Mouse (Mus musculus): ENCODE results near the gene Ctbs. TPM values are rescaled to one million over a fixed set of nuclear protein-coding genes. Genes with fewer than 3 reads are reported as not detected.
"Not testable (repeated sequence)": the region's sequence is repeated elsewhere in the genome, so short reads cannot be mapped to it uniquely, and the experiment has no call there.

Gene Ctbs
- total RNA-seq, 4 experiments from 2014 or later: 6.8 to 11.4 (median 9.0) TPM

DNA sequence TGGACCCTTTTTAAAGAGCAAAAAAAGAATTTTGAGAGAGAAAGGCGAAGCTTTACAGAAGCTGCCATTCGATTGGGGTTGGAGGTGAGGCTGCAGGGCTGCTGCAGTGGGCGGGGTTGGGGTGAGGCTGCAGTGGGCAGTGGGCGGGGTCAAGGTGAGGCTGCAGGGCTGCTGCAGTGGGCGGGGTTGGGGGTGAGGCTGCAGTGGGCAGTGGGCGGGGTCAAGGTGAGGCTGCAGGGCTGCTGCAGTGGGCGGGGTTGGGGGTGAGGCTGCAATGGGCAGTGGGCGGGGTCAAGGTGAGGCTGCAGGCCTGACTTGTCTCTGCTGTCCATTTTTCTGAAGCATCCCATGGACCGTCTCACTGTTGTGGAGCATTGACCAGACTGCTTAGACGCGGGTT, 16.5 kb upstream of the Ctbs start:
- DNase-seq (ENCODE audit: low spot score in 2 of 2): not testable (repeated sequence)

DNA sequence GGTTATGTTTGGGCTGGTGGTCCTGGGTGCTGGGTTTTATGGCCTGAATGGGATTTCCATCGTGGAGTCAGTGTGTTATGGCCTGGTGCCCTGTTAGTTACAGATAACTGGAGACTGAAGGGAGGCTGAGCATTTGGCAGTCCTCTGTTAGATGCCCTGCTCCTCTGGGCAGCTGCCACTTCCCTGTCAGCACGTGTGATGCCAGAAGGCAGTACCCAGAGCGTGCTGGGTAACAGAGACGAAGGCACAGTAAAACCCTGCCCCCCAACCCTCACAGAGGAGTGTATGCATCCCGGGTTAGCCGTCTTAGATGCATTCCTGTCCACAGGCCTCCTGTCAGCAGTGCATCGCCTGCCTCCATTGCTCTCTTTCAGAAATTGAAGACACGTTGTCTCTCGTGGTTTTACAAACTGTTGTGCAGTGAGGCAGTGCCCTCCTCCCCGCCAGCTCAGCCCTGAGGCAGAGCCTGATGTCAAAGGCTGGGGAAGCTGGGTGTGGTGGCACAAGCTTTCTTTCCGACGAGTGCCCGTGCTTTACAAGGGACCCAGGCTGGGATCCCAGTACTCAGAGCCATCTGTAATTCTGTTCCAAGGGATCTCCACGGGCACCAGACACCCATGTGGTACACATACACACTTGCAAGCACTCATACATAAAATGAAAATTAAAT, 15.8 kb upstream of the Ctbs start:
- DNase-seq (ENCODE audit: low spot score in 2 of 2): no peak

DNA sequence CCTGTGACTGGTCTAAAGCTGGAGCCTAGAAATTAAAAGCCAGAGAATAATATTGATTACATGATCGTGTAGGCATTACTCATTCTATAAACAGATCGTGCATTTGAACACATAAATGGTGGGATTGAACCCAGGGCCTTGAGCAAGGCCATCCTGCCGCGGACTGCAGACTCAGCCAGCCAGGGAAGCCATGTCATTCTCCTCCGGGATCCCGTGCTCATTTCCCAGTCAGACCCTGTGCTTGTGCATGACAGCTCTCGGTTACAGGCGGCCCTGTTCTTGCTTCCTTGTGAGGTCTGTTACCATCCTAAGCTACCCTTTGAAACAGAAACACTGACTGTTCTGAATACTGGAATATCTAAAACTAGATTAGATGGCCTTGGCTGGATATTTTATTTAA, 14.9 kb upstream of the Ctbs start:
- no peak for DNase-seq (ENCODE audit: low spot score in 2 of 2)

DNA sequence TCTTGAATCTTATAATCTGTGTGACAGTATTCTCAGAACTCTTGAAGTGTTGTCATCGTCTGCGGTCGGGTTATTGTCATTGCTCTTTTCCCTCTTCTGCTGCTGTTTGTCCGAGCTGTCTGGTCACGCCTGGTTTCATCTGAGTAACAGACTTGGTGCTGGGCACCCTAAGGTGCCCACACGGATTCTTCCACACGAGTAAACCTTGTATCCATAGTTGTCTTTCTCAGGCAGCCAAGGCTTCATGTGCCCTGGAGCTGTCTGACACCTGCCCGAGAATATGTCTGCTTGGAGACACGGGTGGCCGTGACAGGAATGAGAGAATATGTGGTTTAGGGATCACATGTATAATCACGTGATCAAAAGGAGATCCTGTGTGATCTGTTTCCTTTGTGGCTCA, 14.1 kb upstream of the Ctbs start:
- no peak for DNase-seq (ENCODE audit: low spot score in 2 of 2)

DNA sequence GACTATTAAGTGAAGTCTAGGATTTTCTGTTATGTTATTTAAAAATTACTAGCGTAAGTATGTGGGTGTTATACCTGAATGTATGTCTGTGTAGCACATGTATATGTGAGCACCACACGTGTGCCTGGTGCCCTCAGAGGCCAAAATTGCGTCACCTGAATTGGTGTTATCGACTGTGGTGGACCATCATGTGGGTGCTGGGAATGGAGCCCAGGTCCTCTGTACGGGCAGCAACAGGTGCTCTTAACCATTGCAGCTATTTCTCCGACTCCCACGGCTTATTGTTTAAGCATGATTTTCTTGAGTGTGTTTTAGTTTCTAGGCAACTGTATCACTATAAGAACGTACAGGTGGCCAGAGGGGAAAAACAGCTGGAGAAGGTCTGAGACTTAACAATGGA, 13.5 kb upstream of the Ctbs start:
- DNase-seq (ENCODE audit: low spot score in 2 of 2): no peak

DNA sequence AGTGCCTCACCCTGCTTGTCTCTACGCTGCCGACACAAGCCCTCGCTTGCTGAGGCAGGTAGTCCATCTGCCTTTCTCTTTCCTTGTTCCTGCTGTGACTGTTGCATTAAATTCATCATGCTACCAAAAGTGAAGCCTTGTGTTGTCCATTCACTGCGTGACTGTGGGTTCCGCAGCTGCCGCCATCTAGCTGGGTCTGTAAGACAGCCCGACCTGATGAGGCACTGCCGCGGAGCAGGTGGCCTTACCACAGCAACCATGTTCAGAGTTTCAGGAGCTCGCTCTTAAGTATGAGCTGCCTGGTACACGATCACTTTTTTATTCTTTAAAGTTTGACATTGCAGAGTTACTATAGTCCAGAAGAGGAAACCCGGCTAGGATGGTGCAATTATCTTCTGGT, 9.6 kb upstream of the Ctbs start:
- no peak for DNase-seq (ENCODE audit: low spot score in 2 of 2)

DNA sequence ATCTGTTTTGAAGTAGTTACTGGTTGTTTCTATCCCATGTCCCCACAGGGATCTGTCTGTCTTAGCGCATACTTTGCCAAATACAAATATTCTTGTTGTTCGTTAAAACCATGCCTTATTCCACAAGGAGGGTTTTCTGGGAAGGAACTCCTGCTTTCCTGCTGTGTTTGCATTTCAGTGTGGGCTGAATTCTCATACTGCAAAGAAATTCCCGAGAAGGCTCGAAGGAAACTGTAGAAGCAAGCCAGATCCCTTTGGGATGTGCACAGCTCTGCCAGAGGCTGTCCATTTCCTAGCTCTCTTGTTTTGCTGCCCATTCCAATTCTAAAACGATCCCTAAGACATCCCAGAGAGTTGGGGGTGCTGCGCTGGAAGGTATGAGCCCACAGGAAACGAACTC, 9.2 kb upstream of the Ctbs start:
- no peak for DNase-seq (ENCODE audit: low spot score in 2 of 2)

DNA sequence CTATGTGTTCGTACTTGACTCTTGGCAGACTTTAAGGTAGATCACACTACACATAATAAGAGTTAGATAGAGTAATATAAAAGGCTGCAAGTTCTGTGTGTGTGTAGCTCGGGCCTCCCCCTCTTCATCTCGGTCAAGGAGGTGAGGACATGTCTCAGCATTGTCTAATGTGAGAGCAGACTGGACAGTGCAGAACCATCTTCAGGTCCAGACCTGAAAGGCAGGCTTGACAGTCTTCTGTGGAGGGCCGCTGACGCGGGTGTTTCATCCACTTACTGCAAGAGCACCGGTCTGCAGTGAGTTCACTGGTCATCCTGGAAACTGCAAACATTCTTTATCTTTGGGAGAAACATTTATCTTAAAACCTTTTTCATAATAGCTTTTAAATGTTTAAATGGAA, 7.1 kb upstream of the Ctbs start:
- DNase-seq (ENCODE audit: low spot score in 2 of 2): no peak

DNA sequence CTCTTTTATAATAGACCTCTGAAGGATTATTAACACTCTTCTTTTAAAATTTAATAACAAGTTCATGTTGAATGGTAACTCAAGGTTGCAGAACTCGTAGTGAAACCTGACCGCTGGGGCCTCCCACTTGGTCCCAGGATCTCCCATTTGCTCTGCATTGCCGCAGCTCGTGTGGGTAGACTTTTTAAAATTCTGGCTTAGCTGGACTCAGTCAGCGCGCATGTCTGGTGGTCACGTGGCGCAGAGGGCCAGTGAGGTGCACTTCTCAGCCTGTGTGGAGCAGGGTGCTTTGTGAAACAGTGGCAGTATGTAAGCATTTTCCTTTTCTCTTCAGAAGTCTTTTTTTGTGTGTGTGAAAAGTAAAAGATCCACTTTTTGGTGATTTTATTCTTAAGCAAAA, 6.7 kb upstream of the Ctbs start:
- no peak for DNase-seq (ENCODE audit: low spot score in 2 of 2)

DNA sequence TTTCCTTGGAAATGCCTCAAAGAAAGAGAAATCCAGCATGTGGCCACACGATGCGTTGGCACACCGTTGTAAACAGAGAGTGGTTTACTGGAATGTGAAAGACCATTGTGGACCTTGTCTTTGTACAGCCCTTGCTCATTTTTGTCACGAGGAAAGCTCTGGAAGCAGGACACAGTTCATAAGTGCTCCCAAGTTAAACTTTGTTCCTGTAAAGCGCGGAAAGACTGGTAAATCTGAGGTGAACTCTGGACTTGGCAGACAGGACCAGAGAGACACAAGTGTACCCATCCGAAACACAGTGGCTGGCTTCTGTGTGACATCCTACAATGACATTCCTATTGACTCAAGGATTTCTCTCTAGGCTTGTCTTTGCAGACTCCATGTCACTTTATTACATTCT, 6.2 kb upstream of the Ctbs start:
- DNase-seq (ENCODE audit: low spot score in 2 of 2): no peak

DNA sequence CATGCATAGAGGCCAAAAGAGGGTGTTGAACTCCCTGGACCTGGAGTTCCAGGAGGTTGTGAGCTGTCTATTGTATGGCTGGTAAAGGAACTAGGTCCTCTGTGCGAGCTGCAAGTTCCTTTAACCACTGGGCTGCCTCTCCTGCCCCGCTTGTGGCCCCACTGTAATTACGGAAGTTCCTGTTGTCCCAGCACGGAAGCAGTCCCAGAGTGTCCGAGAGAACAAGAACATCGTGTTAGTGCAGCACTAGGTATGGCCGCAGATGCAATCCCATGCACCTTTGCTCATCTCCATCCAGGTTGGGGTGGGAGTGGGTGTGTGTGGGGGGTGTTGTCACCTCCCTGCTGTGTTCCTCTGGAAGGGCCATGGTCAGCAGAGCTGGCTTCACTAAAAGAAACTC, 4.7 kb upstream of the Ctbs start:
- DNase-seq (ENCODE audit: low spot score in 2 of 2): no peak

DNA sequence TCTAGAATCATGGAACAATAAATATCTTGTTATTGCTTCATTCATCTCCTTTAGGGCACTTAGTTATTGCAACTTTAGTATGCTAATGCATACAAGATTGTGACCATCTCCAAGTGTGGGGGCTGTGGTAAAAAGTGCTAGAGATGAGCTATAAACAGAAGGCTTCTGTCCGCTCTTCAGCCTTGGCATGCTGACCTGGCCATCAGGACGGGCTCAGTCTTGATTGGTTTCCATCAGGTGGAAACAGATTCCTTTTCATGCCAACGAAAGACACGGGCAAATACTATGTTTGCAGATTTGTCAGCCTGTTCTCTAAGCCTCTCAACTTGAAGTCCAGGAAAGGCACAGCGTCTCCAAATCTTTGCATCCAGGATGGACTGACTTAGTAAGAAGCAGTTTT, 2.4 kb upstream of the Ctbs start:
- no peak for DNase-seq (ENCODE audit: low spot score in 2 of 2)

DNA sequence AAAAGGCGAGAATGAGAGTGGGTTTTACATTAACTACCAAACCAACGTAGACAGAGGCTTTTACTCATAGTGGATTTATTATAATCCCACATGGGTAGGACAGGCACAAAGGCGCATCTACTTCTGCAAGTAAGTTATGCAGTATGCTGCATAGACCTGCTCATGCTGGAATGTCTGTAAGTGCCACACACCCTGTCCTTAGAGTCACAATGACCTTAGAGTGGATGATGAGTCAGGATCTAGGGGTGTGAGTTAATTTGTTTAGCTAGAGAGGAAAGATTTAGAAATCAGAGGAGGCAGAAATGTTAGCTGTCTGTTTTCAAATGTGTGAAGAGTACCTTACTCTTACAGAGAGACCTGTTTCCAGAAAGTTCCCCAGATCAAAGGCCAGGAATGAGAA, 2.0 kb upstream of the Ctbs start:
- no peak for DNase-seq (ENCODE audit: low spot score in 2 of 2)

DNA sequence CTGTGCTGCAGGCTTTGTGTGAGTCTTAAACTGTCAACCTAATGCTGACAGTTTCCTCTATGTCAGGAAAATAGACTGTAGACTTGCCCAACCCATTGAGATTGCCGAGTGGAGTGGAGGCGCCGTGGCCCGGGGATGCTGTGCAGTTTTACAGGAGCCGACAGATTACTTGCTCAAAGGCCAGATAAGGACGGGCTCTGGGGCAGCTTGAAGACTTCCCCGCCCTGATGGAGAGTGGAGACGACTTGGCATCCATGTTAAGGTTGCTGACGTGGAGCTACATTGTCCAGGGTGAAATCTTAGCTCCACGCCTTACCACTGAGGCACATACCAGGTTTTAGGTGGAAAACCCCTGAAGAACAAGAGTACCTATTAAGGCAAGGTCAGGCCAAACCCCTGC, 1.2 kb upstream of the Ctbs start:
- no peak for DNase-seq (ENCODE audit: low spot score in 2 of 2)

DNA sequence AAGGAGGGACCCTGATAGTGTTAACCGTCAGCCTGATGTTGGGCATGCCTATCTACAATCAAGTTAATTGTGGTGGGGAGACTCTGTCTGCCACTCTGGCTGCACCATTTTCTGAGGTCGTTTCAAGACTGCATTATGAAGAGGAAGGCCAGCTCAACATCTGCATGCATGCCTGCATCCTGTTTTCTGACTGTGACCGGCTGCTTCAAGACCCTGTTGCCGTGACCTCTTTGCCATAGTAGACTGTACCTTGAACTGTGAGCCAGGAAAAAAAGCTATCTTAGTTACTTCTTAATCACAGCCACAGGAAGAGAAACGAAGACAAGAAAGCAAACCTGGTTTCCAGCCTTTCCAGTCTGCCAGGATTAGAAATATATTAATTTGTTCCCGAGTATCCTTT, 626 bp upstream of the Ctbs start:
- no peak for DNase-seq (ENCODE audit: low spot score in 2 of 2)

DNA sequence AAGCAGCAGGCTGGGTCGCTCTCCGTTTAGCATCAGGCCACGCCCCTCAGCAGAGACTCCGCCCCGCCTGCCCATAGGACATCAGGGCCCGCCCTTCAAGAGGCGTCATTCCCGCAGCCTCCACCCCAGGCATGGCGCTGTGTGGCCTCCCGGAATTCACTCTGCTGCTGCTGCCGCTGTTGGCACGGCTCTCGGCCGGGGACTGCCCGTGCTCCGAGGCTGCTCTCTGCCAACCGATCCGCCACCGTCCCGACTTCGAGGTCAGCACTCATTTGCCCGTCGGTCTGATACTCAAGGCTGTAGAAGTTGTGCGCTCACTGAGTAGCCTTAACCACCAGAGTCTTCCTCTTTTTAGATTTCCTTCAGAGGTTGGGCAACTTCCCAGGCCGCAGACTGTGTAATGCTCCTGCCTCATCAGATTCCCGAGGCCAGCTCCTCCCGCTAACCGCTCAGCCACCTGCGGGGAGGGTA, 811 bp downstream of the Ctbs start:
- peak; percentile 87 to 89 for DNase-seq (ENCODE audit: low spot score in 2 of 2)

DNA sequence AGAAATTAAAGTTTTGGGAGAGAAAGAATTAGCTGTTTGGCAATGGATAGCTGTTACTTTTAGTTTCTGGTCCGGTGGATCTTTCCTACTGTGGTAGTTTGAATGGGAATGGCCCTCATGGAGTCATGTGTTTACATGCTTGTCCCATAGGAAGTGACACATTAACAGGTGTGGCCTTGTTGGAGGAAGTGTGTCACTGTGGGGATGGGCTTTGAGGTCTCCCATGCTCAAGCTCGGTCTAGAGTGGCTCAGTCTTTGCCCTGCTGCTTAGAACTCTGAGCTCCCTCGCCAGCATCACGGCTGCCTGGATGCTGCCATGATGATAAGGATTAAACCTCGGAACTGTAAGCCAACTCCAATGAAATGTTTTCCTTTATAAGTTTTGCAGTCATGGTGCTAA, 1.8 kb downstream of the Ctbs start:
- no peak for DNase-seq (ENCODE audit: low spot score in 2 of 2)

DNA sequence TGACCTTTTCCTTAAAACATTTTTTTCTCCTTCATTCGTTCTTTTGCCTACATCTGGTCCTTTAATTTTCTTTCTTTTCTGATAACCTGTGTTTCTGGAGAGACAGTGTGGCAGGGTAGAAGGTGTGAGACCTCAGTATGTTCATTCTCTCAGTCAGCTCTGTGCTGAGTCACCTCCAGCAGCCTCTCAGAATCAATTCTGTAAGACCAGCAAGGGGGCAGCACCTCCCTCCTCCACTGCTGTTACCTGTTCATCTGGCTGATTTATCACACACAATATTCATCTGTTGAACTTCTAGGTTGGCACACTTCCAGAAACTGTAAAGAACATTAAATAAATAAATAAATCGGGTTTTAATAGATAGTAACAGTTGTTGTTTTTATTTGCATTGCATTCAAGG, 13.3 kb downstream of the Ctbs start:
- DNase-seq (ENCODE audit: low spot score in 2 of 2): no peak

DNA sequence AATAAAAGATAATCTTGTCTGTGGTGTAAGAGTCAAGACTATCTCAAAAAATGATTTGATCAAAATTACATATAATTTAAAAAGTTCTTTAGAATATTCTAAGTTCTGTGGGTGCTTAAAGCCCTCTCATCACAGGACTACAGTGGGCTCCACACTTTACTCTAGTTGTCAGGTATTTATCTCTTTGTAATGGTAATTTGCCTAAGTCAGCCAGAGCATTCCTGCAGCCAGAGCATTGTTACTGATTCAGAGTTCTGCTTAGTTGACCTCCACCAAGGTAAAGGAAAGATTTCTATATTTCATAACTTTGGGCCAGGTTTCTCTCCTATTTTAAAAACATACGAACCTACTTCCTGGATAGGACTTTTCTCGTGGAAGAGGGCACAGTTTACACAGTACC, 19.6 kb downstream of the Ctbs start:
- no peak for DNase-seq (ENCODE audit: low spot score in 2 of 2)

DNA sequence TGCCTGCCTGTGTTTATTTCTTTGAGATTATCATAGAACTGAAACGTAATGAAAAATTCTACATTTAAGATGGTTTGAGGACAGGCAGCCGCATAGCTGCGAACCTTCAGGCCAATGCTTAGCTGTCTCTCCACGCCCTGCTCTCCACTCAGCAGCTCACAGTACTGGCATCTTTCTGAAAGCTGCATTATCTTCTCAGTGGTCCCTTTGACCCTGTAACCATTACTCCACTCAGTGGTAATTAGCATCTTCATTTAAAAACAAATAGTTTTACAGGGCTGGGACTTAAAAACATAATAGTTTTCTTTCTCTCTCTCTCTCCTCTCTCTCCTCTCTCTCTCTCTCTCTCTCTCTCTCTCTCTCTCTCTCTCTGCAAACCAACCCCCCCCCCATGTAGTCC, 23.1 kb downstream of the Ctbs start:
- no peak for DNase-seq (ENCODE audit: low spot score in 2 of 2)

DNA sequence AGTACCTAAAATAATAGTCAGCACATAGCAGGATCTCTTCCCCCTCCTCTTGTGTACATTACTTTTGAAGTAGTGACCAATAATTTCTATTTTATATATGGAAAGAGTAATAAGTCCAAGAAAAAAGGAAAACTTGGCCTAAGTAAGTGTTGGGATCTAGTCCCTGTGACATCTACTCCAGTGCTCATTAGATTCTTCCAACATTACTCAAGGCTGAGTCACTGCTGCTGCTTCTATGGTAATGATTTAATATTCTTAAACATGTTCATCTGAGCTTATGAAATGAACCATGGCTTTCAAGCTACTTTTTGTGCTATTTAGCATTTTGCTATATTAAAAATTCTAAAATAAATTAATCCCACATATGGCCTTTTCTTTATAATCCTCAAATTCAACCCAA, 24.1 kb downstream of the Ctbs start:
- DNase-seq (ENCODE audit: low spot score in 2 of 2): no peak

DNA sequence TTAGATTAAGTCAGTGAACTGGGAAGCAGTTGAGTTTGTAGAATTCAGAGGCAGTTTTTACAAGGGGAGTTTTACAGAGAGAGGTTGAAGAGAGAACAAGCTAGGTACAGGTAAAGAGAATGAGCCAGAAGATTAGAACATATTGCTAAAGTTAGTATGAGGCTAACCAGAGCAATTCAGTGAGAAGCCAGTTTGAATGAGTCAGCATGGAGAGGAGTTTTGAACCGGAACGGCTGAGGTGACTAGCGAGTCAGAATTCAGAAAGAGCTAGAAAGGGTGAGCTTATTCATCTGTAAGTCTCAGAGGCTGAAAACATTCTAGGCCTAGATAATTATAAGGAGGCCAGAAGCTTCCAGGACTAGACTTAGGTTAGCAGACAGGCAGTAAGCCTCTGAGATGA, 24.8 kb downstream of the Ctbs start:
- no peak for DNase-seq (ENCODE audit: low spot score in 2 of 2)

DNA sequence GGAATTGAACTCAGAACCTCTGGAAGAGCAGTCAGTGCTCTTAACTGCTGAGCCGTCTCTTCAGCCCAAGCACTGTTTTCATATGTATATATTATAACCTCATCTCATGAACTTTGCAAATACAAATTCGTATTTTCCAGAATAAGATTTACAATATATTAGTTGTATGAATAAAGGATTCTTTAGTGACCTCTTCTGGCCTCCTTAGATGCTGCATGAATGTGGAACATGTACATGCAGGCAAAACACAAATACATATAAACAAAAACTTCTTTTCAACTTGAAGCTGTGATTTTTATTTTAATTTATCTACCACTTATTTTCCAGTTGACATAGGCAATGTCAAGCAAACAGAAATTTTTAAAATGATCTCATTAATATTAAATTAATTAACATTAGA, 32.4 kb downstream of the Ctbs start:
- DNase-seq (ENCODE audit: low spot score in 2 of 2): no peak

DNA sequence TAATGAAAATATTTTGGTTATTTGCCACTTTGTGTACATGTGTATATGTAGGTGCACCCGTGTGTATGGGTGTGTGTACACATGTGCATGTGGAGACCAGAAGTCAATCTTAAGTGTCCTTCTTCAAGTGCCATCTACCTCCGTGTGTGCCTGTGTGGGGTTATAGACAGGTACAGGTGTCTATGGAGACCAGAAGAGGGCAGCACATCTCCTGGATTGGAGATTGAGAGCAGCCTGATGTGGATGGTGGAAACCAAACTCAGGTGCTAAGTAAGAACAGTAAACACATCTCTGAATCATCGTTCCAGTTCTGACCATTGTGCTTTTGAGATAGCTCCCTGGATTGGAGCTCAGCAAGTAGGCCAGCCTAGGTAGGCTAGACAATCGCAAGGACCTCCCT, 36.9 kb downstream of the Ctbs start:
- no peak for DNase-seq (ENCODE audit: low spot score in 2 of 2)

All from layer of hippocampus, adult 8-10 months (tissue).